Mouse (Mus musculus): ENCODE measurements around the gene Tpte.

DNA sequence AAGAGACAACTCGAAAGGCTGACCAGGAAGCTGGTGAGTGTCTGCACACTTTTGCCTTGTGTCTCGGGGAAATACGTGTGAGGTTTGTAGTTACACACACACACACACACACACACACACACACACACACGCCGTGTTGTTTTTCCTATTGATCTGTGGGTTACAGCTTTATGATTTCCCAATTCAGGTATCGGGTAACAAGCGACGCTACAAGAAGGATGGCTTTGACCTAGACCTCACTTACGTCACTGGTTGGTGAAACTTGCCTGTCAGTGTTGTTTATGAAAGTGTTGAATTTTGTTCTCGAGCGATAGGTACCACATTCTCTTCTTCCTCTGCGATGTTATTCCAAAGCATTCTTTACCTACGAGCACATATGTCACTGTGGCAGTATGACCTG is 52.2 kb downstream of the Tpte start:
- TF ChIP-seq GATA1 (IDR thresholded peaks at IDR 0.05; ENCODE audit: borderline replicate concordance, low read length) = no peak
- no peak for TF ChIP-seq FLI1 (IDR thresholded peaks at IDR 0.05; ENCODE audit: low read length)
